Mouse (Mus musculus): ENCODE data around the gene Ints14. TPM values are rescaled to one million over a fixed set of nuclear protein-coding genes. Genes with fewer than 3 reads are reported as not detected.

Ints14 gene
- polyA plus RNA-seq, 1 experiment from 2014 or later, result 54.9 TPM

DNA sequence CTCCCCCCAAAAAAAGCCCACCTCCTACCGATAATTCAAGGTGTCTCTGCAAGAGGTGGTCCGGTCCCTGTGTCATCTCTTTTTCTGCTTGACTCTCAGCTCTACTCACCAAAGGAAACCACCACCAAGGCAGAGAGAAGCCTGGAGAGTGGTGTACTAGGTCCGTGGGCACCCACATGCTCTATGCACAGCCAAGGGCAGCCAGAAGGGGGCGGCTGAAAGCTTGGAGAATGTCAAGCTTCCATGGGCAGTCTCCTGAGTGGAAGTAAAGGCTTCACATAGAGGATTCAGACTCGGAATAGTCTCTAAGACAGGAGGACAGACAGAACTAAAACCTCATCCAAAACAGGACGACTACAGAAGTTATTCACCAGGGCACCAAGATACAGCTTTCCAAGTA is 50.6 kb downstream of the Ints14 start:
- Histone ChIP-seq H3K4me2 (replicated peaks) (no peak overlapping the region), H3K27ac (no peak overlapping the region), H3K4me1 (0 out of 2 replicates have a peak, but pooled peaks cover 3% of the 10 kb centered on the region), H3K27me3 (no peaks in the 10 kb centered on the region), H3K9ac (no peak overlapping the region), H3K36me3 (peaks cover 34% of the 10 kb centered on the region), H3K9me3 (no peaks in the 10 kb centered on the region), H3K4me3 (no peak overlapping the region)
- 60% methylated on average over 6 of the region's 6 CpGs for WGBS
- ATAC-seq (ENCODE audit: low FRiP score, low read depth), result no peak

GRCm38 (mm10) chr9:65015461-65016222 is 54.9 kb downstream of the Ints14 start:
- H3K9me3 ChIP-seq, result no peaks in the 10 kb centered on the region
- no peak overlapping the region for H3K27ac ChIP-seq
- WGBS, result 86% methylated on average over 7 of the region's 7 CpGs
- H3K4me1 ChIP-seq, result peaks cover 31% of the 10 kb centered on the region
- no peak overlapping the region for H3K4me2 ChIP-seq (replicated peaks)
- H3K4me3 ChIP-seq, result no peak overlapping the region
- no peaks in the 10 kb centered on the region for H3K27me3 ChIP-seq
- peaks cover 1% of the 10 kb centered on the region for H3K36me3 ChIP-seq
- no peak for ATAC-seq (ENCODE audit: low FRiP score, low read depth)
- H3K9ac ChIP-seq, result no peak overlapping the region

DNA sequence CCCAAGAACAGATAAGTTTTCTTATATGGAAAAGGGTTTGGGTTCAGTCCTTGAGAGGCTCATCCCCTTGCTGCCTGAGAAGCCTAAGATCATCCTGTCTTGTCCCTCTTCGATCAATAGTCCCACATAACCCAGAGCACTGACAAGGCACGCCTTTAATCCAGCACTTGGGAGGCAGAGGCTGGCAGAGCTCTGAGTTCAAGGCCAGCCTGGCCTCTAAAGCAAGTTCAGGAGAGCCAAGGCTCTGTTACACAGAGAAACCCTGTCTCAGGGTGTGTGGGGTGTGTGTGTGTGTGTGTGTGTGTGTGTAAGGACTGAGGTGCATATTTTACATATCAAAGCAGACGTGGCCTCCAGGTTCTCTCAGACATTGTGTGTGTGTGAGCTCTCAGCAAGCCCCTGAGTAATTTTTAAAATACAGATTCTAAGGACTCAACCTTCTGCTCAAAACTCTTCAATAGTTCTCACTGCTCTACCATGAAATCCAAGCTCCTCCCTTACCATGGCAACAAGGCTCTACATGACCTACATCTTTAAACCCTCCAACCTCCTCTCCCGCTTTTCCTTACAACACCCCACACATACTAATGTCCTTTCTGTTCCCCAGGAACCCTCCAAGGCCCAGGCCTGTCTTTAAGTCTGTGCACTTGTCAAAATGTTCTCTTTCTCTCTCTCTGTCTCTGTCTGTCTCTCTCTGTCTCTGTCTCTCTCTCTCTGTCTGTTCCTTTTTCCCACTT is 55.7 kb downstream of the Ints14 start:
- H3K27me3 ChIP-seq, result no peaks in the 10 kb centered on the region
- 0 out of 2 replicates have a peak overlapping the region, but pooled peaks have one; percentile 19 for H3K9ac ChIP-seq
- H3K4me2 ChIP-seq (replicated peaks), result no peak overlapping the region
- H3K27ac ChIP-seq, result no peak overlapping the region
- no peak overlapping the region for H3K4me3 ChIP-seq
- WGBS, result 88% methylated on average over 4 of the region's 4 CpGs
- H3K9me3 ChIP-seq, result no peaks in the 10 kb centered on the region
- no peaks in the 10 kb centered on the region for H3K36me3 ChIP-seq
- H3K4me1 ChIP-seq, result peaks cover 33% of the 10 kb centered on the region
- no peak for ATAC-seq (ENCODE audit: low FRiP score, low read depth)

- H3K36me3 ChIP-seq, result no peaks in the 10 kb centered on the region
- H3K9me3 ChIP-seq, result no peaks in the 10 kb centered on the region
- peaks cover 38% of the 10 kb centered on the region for H3K4me1 ChIP-seq
- H3K4me3 ChIP-seq, result no peak overlapping the region
- no peak overlapping the region for H3K4me2 ChIP-seq (replicated peaks)
- H3K9ac ChIP-seq, result no peak overlapping the region
- no peak overlapping the region for H3K27ac ChIP-seq
- ATAC-seq (ENCODE audit: low FRiP score, low read depth), result no peak
- H3K27me3 ChIP-seq, result no peaks in the 10 kb centered on the region
- WGBS, result 84% methylated on average over 16 of the region's 16 CpGs
Measured at GRCm38 (mm10) chr9:65016978-65017827, 56.5 kb downstream of the Ints14 start.

- WGBS, result 89% methylated on average over 4 of the region's 4 CpGs
- no peak overlapping the region for H3K27ac ChIP-seq
- H3K4me1 ChIP-seq, result peaks cover 39% of the 10 kb centered on the region
- H3K27me3 ChIP-seq, result no peaks in the 10 kb centered on the region
- ATAC-seq (ENCODE audit: low FRiP score, low read depth), result no peak
- no peaks in the 10 kb centered on the region for H3K9me3 ChIP-seq
- no peaks in the 10 kb centered on the region for H3K36me3 ChIP-seq
- H3K9ac ChIP-seq, result no peak overlapping the region
- no peak overlapping the region for H3K4me2 ChIP-seq (replicated peaks)
- H3K4me3 ChIP-seq, result no peak overlapping the region
Measured at GRCm38 (mm10) chr9:65017896-65018295, 57.2 kb downstream of the Ints14 start.

GRCm38 (mm10) chr9:65018588-65019121 is 58.0 kb downstream of the Ints14 start:
- H3K4me2 ChIP-seq (replicated peaks), result no peak overlapping the region; the same call in 1 of the 2 replicates
- no peak overlapping the region for H3K9ac ChIP-seq
- H3K27me3 ChIP-seq, result no peaks in the 10 kb centered on the region
- no peaks in the 10 kb centered on the region for H3K36me3 ChIP-seq
- 73% methylated on average over 3 of the region's 3 CpGs for WGBS
- ATAC-seq (ENCODE audit: low FRiP score, low read depth), result no peak
- peaks cover 39% of the 10 kb centered on the region for H3K4me1 ChIP-seq
- no peaks in the 10 kb centered on the region for H3K9me3 ChIP-seq
- H3K27ac ChIP-seq, result no peak overlapping the region
- H3K4me3 ChIP-seq, result no peak overlapping the region

DNA sequence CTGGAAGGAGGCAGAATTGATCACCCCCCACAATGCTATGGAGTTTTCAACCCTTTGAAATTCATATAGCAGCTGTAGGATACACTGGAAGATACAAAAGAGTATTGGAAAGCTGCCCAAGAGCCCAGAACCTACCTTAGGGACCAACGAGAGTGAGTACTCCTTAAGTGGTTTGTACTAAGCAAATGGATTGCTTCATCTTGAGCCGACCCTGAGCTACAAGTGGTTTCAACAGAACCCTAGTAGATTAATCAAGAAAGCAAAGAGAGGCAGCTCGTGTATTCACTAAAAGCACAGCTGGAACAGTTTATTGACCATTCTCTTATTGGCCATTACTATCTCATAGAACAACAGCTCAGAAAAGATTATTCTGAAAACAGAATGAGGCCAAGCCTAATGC is 58.4 kb downstream of the Ints14 start:
- ATAC-seq (ENCODE audit: low FRiP score, low read depth), result no peak
- WGBS, result 51% methylated on average over 3 of the region's 3 CpGs
- Histone ChIP-seq H3K4me1 (peaks cover 39% of the 10 kb centered on the region), H3K36me3 (no peaks in the 10 kb centered on the region), H3K27ac (no peak overlapping the region), H3K9me3 (no peaks in the 10 kb centered on the region), H3K9ac (no peak overlapping the region), H3K27me3 (no peaks in the 10 kb centered on the region), H3K4me2 (replicated peaks) (peak overlapping the region; percentile 91; the same call in 1 of the 2 replicates), H3K4me3 (no peak overlapping the region)

GRCm38 (mm10) chr9:65020128-65020527 is 59.4 kb downstream of the Ints14 start:
- no peak for ATAC-seq (ENCODE audit: low FRiP score, low read depth)
- Histone ChIP-seq H3K9ac (peak overlapping the region; percentile 96), H3K4me2 (replicated peaks) (peak overlapping the region; percentile 91), H3K27me3 (no peaks in the 10 kb centered on the region), H3K4me1 (peaks cover 39% of the 10 kb centered on the region), H3K36me3 (no peaks in the 10 kb centered on the region), H3K27ac (no peak overlapping the region), H3K9me3 (no peaks in the 10 kb centered on the region), H3K4me3 (peak overlapping the region; percentile 87)
- WGBS, result 72% methylated on average over 4 of the region's 4 CpGs

DNA sequence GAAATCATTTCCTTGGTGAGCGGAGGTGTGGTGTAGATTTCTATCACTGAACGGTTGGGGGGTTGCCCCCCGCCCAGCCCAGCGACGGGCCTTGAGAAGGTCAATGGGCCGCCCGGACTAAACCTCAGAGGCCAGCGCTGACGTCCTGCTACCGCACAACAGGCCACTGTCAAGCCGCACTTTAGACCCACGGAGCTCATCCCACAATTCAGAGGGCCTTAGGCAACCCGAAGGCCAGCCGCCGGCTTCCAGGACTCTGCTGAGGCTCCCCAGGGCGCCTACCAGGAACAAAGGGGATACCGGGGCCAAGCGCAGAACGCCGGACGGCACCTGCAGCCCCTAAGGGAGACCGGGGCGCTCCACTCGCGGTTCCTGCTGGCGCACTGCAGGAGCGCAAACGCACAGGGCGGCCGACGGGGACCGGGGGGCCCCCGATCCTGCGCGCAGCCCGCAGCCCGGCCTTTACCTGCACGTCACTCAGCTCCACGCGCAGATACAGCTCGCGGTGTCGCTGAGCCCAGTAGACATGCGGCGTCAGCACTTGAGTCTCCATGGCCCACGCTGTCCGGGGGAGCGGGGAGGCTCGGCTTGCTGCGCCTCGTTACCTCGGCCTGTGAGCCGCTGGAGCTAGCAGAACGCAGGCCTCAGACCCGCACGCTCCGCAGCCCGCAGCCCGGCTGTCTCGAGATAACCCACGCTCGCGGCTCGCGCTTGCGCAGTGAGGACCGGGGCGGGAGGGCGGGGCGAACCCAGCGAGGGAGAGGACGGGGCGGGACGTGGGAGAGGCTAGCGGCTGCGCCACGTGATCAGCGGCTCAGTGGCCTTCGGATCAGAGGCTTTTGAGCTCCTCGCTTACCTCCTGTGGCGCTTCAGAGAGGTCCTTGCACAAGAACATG is 60.5 kb downstream of the Ints14 start, which contains the start of gene Hacd3:
Hacd3 (minus strand) TSS at position 703 of the 896 bp plus-strand sequence.
- ATAC-seq (ENCODE audit: low FRiP score, low read depth), result peak; percentile 96
- H3K4me3 ChIP-seq, result peak within 1 kb of the TSS; percentile 87
- H3K4me1 ChIP-seq, result peaks cover 37% of the 10 kb centered on the region
- peak within 1 kb of the TSS; percentile 96 for H3K9ac ChIP-seq
- H3K9me3 ChIP-seq, result no peaks in the 10 kb centered on the region
- H3K27me3 ChIP-seq, result no peaks in the 10 kb centered on the region
- no peaks in the 10 kb centered on the region for H3K36me3 ChIP-seq
- peak within 1 kb of the TSS; percentile 75 for H3K27ac ChIP-seq
- peak within 1 kb of the TSS; percentile 91 for H3K4me2 ChIP-seq (replicated peaks)
- WGBS, result under 1% methylated on average over 76 of the region's 81 CpGs

DNA sequence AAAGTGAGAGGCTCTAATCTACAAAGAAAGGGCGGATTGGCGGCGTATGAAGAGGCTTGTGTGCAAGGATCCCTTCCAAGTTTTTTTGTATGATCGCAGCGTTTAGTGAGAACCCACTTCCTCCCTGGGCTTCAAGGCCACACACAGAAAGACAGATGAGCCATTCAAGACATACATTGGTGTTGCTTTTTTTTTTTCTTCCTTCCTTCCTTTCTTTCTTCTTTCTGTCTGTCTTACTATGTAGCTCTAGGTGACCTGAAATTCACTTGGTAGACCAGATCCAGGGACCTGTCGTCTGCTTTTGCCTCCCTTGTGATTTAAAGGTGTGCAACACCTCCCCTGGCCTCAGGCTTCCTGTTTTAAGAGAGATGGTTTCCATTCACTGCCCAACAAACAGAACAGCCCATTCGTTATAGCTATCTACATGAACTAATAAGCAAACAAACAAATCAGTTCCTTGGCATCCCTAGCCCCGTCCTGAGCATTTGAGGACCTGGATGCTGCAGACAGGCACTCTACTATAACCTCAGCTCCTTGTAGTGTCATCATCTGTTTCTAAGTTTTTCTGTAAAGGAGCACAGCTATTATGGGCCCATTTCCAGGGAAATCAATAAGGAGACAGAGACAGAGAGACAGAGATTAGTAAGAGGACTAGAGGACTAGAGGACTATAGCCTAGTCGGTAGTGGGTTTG is 61.3 kb downstream of the Ints14 start:
- Histone ChIP-seq H3K4me2 (replicated peaks) (peak overlapping the region; percentile 91), H3K9ac (peak overlapping the region; percentile 96), H3K4me3 (peak overlapping the region; percentile 87), H3K4me1 (peaks cover 36% of the 10 kb centered on the region), H3K36me3 (no peaks in the 10 kb centered on the region), H3K27ac (peak overlapping the region; percentile 65; the same call in 1 of the 2 replicates), H3K27me3 (no peaks in the 10 kb centered on the region), H3K9me3 (no peaks in the 10 kb centered on the region)
- WGBS, result 19% methylated on average over 9 of the region's 9 CpGs
- no peak for ATAC-seq (ENCODE audit: low FRiP score, low read depth)
